Comparison of ENCODE assay signal across 20 mouse cellular contexts in genomic region chr15:60854151-60854550, GRCm38 (mm10). TPM values are rescaled to one million over a fixed set of nuclear protein-coding genes. Genes with fewer than 3 reads are reported as not detected.
DNase-seq lines count a peak whose midpoint lies in the region; ATAC-seq and TF ChIP-seq lines count a peak whose summit lies in the region.
"Had no signal": no experiment of that assay in that cellular context is flagged by ENCODE, and none has a peak within 500 bp of the region (broad histone marks: within the 10 kb centered on the region; RNA-seq: fewer than 3 reads in every experiment).

No protein-coding gene starts in this region.

- H3K27me3 ChIP-seq in liver, postnatal 0 days (ENCODE audit: insufficient read depth, low read length): no peaks in the 10 kb centered on the region
- no peaks in the 10 kb centered on the region for H3K27me3 ChIP-seq in lung, postnatal 0 days (replicated peaks; ENCODE audit: insufficient read depth, low read length)
- H3K27me3 ChIP-seq: forebrain, embryonic 13.5 days; kidney, embryonic 15.5 days; Patski had no signal

- peak; percentile 24 for DNase-seq in liver
- no peak for DNase-seq in liver, postnatal 0 days
- DNase-seq in lung, postnatal 0 days (ENCODE audit: low spot score): no peak
- no peak for DNase-seq in cerebellum, adult 11 months
- DNase-seq in embryo, embryonic 11 days: no peak
- DNase-seq: adrenal gland, postnatal 10 days; cerebellum, postnatal 14 days; gastrocnemius, postnatal 14 days; layer of hippocampus, adult 9-11 months; lung, adult 2 months; lung, postnatal 4 days had no signal

- H3K9me3 ChIP-seq in liver, postnatal 0 days (ENCODE audit: low read length): no peaks in the 10 kb centered on the region
- no peaks in the 10 kb centered on the region for H3K9me3 ChIP-seq in lung, postnatal 0 days (ENCODE audit: low read length)
- H3K9me3 ChIP-seq: forebrain, embryonic 13.5 days had no signal

- TF ChIP-seq EP300 in liver, postnatal 0 days (IDR thresholded peaks at IDR 0.05; ENCODE audit: low read depth): no peak
- no peak for TF ChIP-seq EP300 in lung, postnatal 0 days (IDR thresholded peaks at IDR 0.05)

- WGBS in liver, postnatal 0 days (ENCODE audit: insufficient replicate concordance): 41% methylated on average over 4 of the region's 4 CpGs
- 14% methylated on average over 4 of the region's 4 CpGs for WGBS in macrophage (ENCODE audit: missing documents)
- WGBS in lung, postnatal 0 days: 68% methylated on average over 4 of the region's 4 CpGs

- H3K4me2 ChIP-seq in liver, postnatal 0 days (ENCODE audit: low read depth, low read length): no peak overlapping the region
- H3K4me2 ChIP-seq in lung, postnatal 0 days (replicated peaks; ENCODE audit: low read depth, low read length): no peak overlapping the region
- H3K4me2 ChIP-seq: forebrain, embryonic 13.5 days had no signal

- no peak for ATAC-seq in liver, postnatal 0 days
- ATAC-seq in hematopoietic stem cell, adult 5-6 weeks (replicated peaks in 1 of 2; ENCODE audit: insufficient read depth in 1 of 2, low FRiP score in 2 of 2, low TSS enrichment in 1 of 2, low read depth in 1 of 2, poor library complexity in 2 of 2, severe bottlenecking in 2 of 2): peak; percentile 68 to 72
- ATAC-seq in lung, postnatal 0 days: no peak
- ATAC-seq: forebrain, embryonic 13.5 days; intestine, postnatal 0 days; Patski had no signal

- no peak overlapping the region for H3K9ac ChIP-seq in liver, postnatal 0 days (replicated peaks)
- H3K9ac ChIP-seq in lung, postnatal 0 days (replicated peaks; ENCODE audit: low read depth): no peak overlapping the region
- H3K9ac ChIP-seq: forebrain, embryonic 13.5 days; kidney, embryonic 15.5 days had no signal

- H3K4me3 ChIP-seq in liver, postnatal 0 days (ENCODE audit: low read depth, low read length): no peak overlapping the region
- no peak overlapping the region for H3K4me3 ChIP-seq in macrophage (ENCODE audit: inconsistent target)
- H3K4me3 ChIP-seq in lung, postnatal 0 days (ENCODE audit: low read depth, low read length): no peak overlapping the region
- H3K4me3 ChIP-seq: erythroblast, embryonic 14.5 days; forebrain, embryonic 13.5 days; hindbrain, embryonic 10.5 days; kidney, embryonic 15.5 days had no signal

- no peak overlapping the region for H3K27ac ChIP-seq in liver, postnatal 0 days (ENCODE audit: low read depth)
- H3K27ac ChIP-seq in macrophage: peak overlapping the region; percentile 68
- H3K27ac ChIP-seq in lung, postnatal 0 days (ENCODE audit: low read length): no peak overlapping the region
- H3K27ac ChIP-seq: forebrain, embryonic 13.5 days; hindbrain, postnatal 0 days had no signal

- H3K79me2 ChIP-seq in macrophage (ENCODE audit: inconsistent target): no peaks in the 10 kb centered on the region

- no peaks in the 10 kb centered on the region for H3K36me3 ChIP-seq in liver, postnatal 0 days (replicated peaks; ENCODE audit: insufficient read depth, low read length)
- H3K36me3 ChIP-seq in macrophage (ENCODE audit: inconsistent target): no peaks in the 10 kb centered on the region
- H3K36me3 ChIP-seq in lung, postnatal 0 days (ENCODE audit: insufficient read depth, low read length): no peaks in the 10 kb centered on the region
- H3K36me3 ChIP-seq: hindbrain, embryonic 10.5 days; kidney, embryonic 15.5 days had no signal

- TF ChIP-seq CTCF in liver, postnatal 0 days (IDR thresholded peaks at IDR 0.05; ENCODE audit: low read depth): no peak
- TF ChIP-seq CTCF in lung, postnatal 0 days (IDR thresholded peaks at IDR 0.05): no peak

- peaks cover 13% of the 10 kb centered on the region for H3K4me1 ChIP-seq in liver, postnatal 0 days (ENCODE audit: insufficient read depth)
- H3K4me1 ChIP-seq in lung, postnatal 0 days (ENCODE audit: insufficient read depth, low read depth, low read length): no peaks in the 10 kb centered on the region

RNA-seq across cellular contexts. Expression of gene Fam84b, which starts 0.6 kb away (rescaled TPM):
- 8.8 and 9.3 TPM in 2 replicates for polyA plus RNA-seq in liver, postnatal 0 days (2015; fragmentation: Nextera tagmentation; extraction: Ambion mirVana)
- total RNA-seq in hematopoietic stem cell, adult 5-6 weeks (2017): 16.2 and 20.6 TPM in 2 replicates
- 10 to 100 TPM in 4 of 26 experiments, 1 to 10 TPM in 21, under 1 TPM in 1; 0.95 to 15.1 (median 2.8) TPM for total RNA-seq in macrophage (2018; cell fraction: chromatin; rRNA removed)
- 10 to 100 TPM in 9 of 26 experiments, 1 to 10 TPM in 17; 3.4 to 18.6 (median 8.5) TPM for total RNA-seq in macrophage (2018; cell fraction: cytosol; rRNA removed)
- 10 to 100 TPM in 9 of 26 experiments, 1 to 10 TPM in 17; 3.5 to 23.1 (median 7.7) TPM for total RNA-seq in macrophage (2018; cell fraction: nucleus; rRNA removed)
- 6.5 to 12.8 TPM (median 10.6 TPM) in 3 replicates for polyA plus RNA-seq in macrophage (2018)
- 39.0 and 45.9 TPM in 2 replicates for polyA plus RNA-seq in lung, postnatal 0 days (2015; fragmentation: Nextera tagmentation; extraction: Ambion mirVana)

Comparison
In these comparisons a context has a peak if more than half of its experiments do, and no peak if none do; other contexts are left out.
1. ATAC-seq: peak in hematopoietic stem cell, adult 5-6 weeks (2 of 2); none in liver, postnatal 0 days (single experiment) and lung, postnatal 0 days (single experiment).